28 mouse cellular contexts compared by ENCODE assay signal in genomic region chr3:142561666-142562065, GRCm38 (mm10). TPM values are rescaled to one million over a fixed set of nuclear protein-coding genes. Genes with fewer than 3 reads are reported as not detected.
DNase-seq lines count a peak whose midpoint lies in the region; ATAC-seq and TF ChIP-seq lines count a peak whose summit lies in the region.
"Had no signal": no experiment of that assay in that cellular context is flagged by ENCODE, and none has a peak within 500 bp of the region (broad histone marks: within the 10 kb centered on the region; RNA-seq: fewer than 3 reads in every experiment).

No protein-coding gene starts in this region.

- H3K27me3 ChIP-seq in heart, adult 2 months (ENCODE audit: control insufficient read depth, insufficient read depth, low read length): no peaks in the 10 kb centered on the region
- H3K27me3 ChIP-seq in CH12.LX (replicated peaks): no peaks in the 10 kb centered on the region
- H3K27me3 ChIP-seq in forebrain, embryonic 15.5 days: no peaks in the 10 kb centered on the region
- H3K27me3 ChIP-seq: heart, embryonic 13.5 days; hindbrain, embryonic 12.5 days; hindbrain, embryonic 15.5 days had no signal

- TF ChIP-seq POLR2A in heart, adult 2 months (IDR thresholded peaks at IDR 0.05; ENCODE audit: insufficient read depth, low read depth, low read length): no peak
- TF ChIP-seq POLR2A in CH12.LX (IDR thresholded peaks at IDR 0.05; ENCODE audit: low read depth, low read length): no peak; the same call in 1 of the 2 replicates

- H3K4me1 ChIP-seq in heart, adult 2 months (ENCODE audit: control insufficient read depth, insufficient read depth, low read length): peaks cover 3% of the 10 kb centered on the region
- peaks cover 12 to 35% of the 10 kb centered on the region in 2 experiments for H3K4me1 ChIP-seq in CH12.LX (ENCODE audit: control insufficient read depth in 1 of 2, insufficient read depth in 2 of 2)
- peaks cover 4% of the 10 kb centered on the region; the same call in 1 of the 2 replicates for H3K4me1 ChIP-seq in brown adipose tissue, adult 24 weeks (ENCODE audit: control insufficient read depth, insufficient read depth, insufficient read length, low read length)
- 0 out of 2 replicates have a peak, but pooled peaks cover 4% of the 10 kb centered on the region for H3K4me1 ChIP-seq in forebrain, embryonic 15.5 days
- H3K4me1 ChIP-seq: heart, embryonic 10.5 days; hindbrain, embryonic 15.5 days had no signal

- ATAC-seq in erythroblast, adult 5-6 weeks (replicated peaks; ENCODE audit: low FRiP score, poor library complexity, severe bottlenecking): no peak
- no peak for ATAC-seq in forebrain, embryonic 15.5 days (replicated peaks)
- ATAC-seq: forebrain, embryonic 14.5 days; intestine, embryonic 16.5 days had no signal

- DNase-seq in heart, adult 2 months: no peak
- no peak for DNase-seq in heart, postnatal 10 days
- peak; percentile 48 for DNase-seq in CH12.LX (ENCODE audit: extremely low read depth)
- no peak for DNase-seq in spleen, postnatal 4 days (ENCODE audit: low spot score in 2 of 2)
- DNase-seq: adrenal gland, adult 2 months; adrenal gland, postnatal 25 days; B cell, adult 2 months; cerebellum, adult 11-12 months; cerebellum, adult 8-10 months; cerebellum, postnatal 10 days; gastrocnemius, postnatal 14 days; heart, adult 18-20 months; kidney, adult 18-20 months had no signal

- intact Hi-C loops in heart, adult 2 months (cut with DNase I): loop anchor here (2.0 to 10.0 kb wide), 3 partner anchors 59 to 167 kb away; partner anchors contain the start of genes Gbp2 and Pdlim5
- intact Hi-C loops in heart, postnatal 10 days (cut with DNase I): loop anchor here (2.0 to 5.0 kb wide), 2 partner anchors 31 to 146 kb away; partner anchors contain the start of gene Gbp7

- no peaks in the 10 kb centered on the region for H3K9me3 ChIP-seq in CH12.LX (replicated peaks; ENCODE audit: low read length)
- H3K9me3 ChIP-seq in forebrain, embryonic 15.5 days: no peaks in the 10 kb centered on the region
- H3K9me3 ChIP-seq: heart, embryonic 10.5 days; heart, embryonic 13.5 days; hindbrain, embryonic 12.5 days; hindbrain, embryonic 15.5 days had no signal

- TF ChIP-seq RAD21 in CH12.LX (IDR thresholded peaks at IDR 0.05; ENCODE audit: low read depth, low read length): no peak; the same call in none of the 2 replicates

- H3K36me3 ChIP-seq in heart, adult 2 months (ENCODE audit: control insufficient read depth, insufficient read depth, low read length): peaks cover 9% of the 10 kb centered on the region
- peaks cover 23 to 40% of the 10 kb centered on the region in 2 experiments for H3K36me3 ChIP-seq in CH12.LX (replicated peaks in 1 of 2; ENCODE audit: control insufficient read depth in 1 of 2, insufficient read depth in 1 of 2, low read length in 1 of 2)
- H3K36me3 ChIP-seq in macrophage (ENCODE audit: inconsistent target): peaks cover 31% of the 10 kb centered on the region
- H3K36me3 ChIP-seq in forebrain, embryonic 15.5 days: no peaks in the 10 kb centered on the region
- H3K36me3 ChIP-seq: heart, embryonic 10.5 days; heart, embryonic 13.5 days; hindbrain, embryonic 12.5 days; hindbrain, embryonic 15.5 days had no signal

- H3K4me2 ChIP-seq in CH12.LX (ENCODE audit: insufficient read depth, low read depth, poor library complexity, severe bottlenecking): peak overlapping the region; percentile 97
- H3K4me2 ChIP-seq in forebrain, embryonic 15.5 days (replicated peaks): no peak overlapping the region
- H3K4me2 ChIP-seq: heart, embryonic 13.5 days; hindbrain, embryonic 12.5 days; hindbrain, embryonic 15.5 days had no signal

- no peak for TF ChIP-seq EP300 in heart, adult 2 months (IDR thresholded peaks at IDR 0.05; ENCODE audit: insufficient read depth, low read depth, low read length)
- no peak for TF ChIP-seq EP300 in CH12.LX (IDR thresholded peaks at IDR 0.05; ENCODE audit: low read length)

- in situ Hi-C loops in CH12.LX (cut with MboI; ENCODE audit: low pct_ligation_motif_present, low pct_unique_long_range_greater_than_20kb, low sequenced_read_pairs): loop anchor here (5.0 to 10.0 kb wide), 2 partner anchors 69 to 143 kb away; partner anchors contain the start of genes Gbp5 and Kyat3

- no peak overlapping the region for H3K27ac ChIP-seq in heart, adult 2 months
- H3K27ac ChIP-seq in CH12.LX (ENCODE audit: insufficient read depth, low read depth) (no peak overlapping the region), macrophage (no peak overlapping the region)
- H3K27ac ChIP-seq in brown adipose tissue, adult 24 weeks (replicated peaks; ENCODE audit: low read depth, low read length): no peak overlapping the region
- H3K27ac ChIP-seq in forebrain, embryonic 15.5 days (replicated peaks): no peak overlapping the region
- H3K27ac ChIP-seq: heart, embryonic 10.5 days; heart, embryonic 13.5 days; hindbrain, embryonic 12.5 days; hindbrain, embryonic 15.5 days had no signal

- H3K9ac ChIP-seq in heart, adult 2 months (ENCODE audit: low read depth, low read length): peak overlapping the region; percentile 13; the same call in 1 of the 2 replicates
- peak overlapping the region; percentile 78 for H3K9ac ChIP-seq in CH12.LX (ENCODE audit: insufficient read depth, low read depth)
- no peak overlapping the region for H3K9ac ChIP-seq in forebrain, embryonic 15.5 days (replicated peaks)
- H3K9ac ChIP-seq: heart, embryonic 13.5 days; hindbrain, embryonic 12.5 days; hindbrain, embryonic 15.5 days had no signal

- dilution Hi-C loops in CH12.LX (cut with MboI; ENCODE audit: extremely low pct_ligation_motif_present, extremely low pct_unique_long_range_greater_than_20kb, low sequenced_read_pairs): no loop called here

- 70% methylated on average over 7 of the region's 7 CpGs for WGBS in heart, adult 2 months
- WGBS in macrophage (ENCODE audit: missing documents): 36% methylated on average over 7 of the region's 7 CpGs
- WGBS in forebrain, embryonic 15.5 days: 90% methylated on average over 7 of the region's 7 CpGs

- no peak overlapping the region for H3K4me3 ChIP-seq in heart, adult 2 months
- H3K4me3 ChIP-seq in CH12.LX (replicated peaks in 1 of 3; ENCODE audit: low read depth in 2 of 3, low read length in 2 of 3, poor library complexity in 1 of 3) (peak overlapping the region; percentile 55 to 69 (median 64)), macrophage (ENCODE audit: inconsistent target) (0 out of 2 replicates have a peak overlapping the region, but pooled peaks have one; percentile 36)
- H3K4me3 ChIP-seq in brown adipose tissue, adult 24 weeks (ENCODE audit: insufficient read depth, low read depth, low read length): peak overlapping the region; percentile 64
- no peak overlapping the region for H3K4me3 ChIP-seq in forebrain, embryonic 15.5 days
- H3K4me3 ChIP-seq: heart, embryonic 10.5 days; heart, embryonic 13.5 days; hindbrain, embryonic 12.5 days; hindbrain, embryonic 15.5 days had no signal

- TF ChIP-seq CTCF in heart, adult 2 months (IDR thresholded peaks at IDR 0.05): no peak
- TF ChIP-seq CTCF in CH12.LX (conservative IDR thresholded peaks at IDR 0.05 in 1 of 2, IDR thresholded peaks at IDR 0.05 in 1 of 2; ENCODE audit: low read depth in 2 of 2, low read length in 2 of 2): 0 out of 4 replicates have a peak, but pooled peaks of 1 of the 2 experiments have one; percentile 7

- no peaks in the 10 kb centered on the region for H3K79me2 ChIP-seq in heart, adult 2 months (replicated peaks; ENCODE audit: control insufficient read depth, insufficient read depth, low read length)
- H3K79me2 ChIP-seq in CH12.LX (replicated peaks; ENCODE audit: control insufficient read depth, extremely low read depth, insufficient read depth, poor library complexity, severe bottlenecking) (peaks cover 18% of the 10 kb centered on the region), macrophage (ENCODE audit: inconsistent target) (peaks cover 12% of the 10 kb centered on the region; the same call in 1 of the 2 replicates)

RNA-seq across cellular contexts. Expression of gene Gbp3, which starts 1.8 kb away (rescaled TPM):
- 10 to 100 TPM; 10.4 to 13.7 TPM for total RNA-seq in heart, adult 2 months (2021)
- 12.3 and 18.6 TPM in 2 replicates for polyA plus RNA-seq in heart, adult 2 months (2012; rRNA removed)
- 10 to 100 TPM in 1 of 2 experiments, 1 to 10 TPM in 1; 9.2 to 12.2 TPM for total RNA-seq in heart, postnatal 10 days (2021)
- total RNA-seq in CH12.LX (2012; rRNA removed) (80.8 and 91.4 TPM in 2 replicates), CH12.LX (2014; rRNA removed) (89.0 and 99.1 TPM in 2 replicates)
- polyA plus RNA-seq in CH12.LX (2012; ENCODE audit: insufficient read length, low read depth) (90.6 and 111 TPM in 2 replicates), macrophage (2018) (11.0 to 108 TPM (median 33.4 TPM) in 3 replicates)
- 9.6 and 19.2 TPM in 2 replicates for polyA plus RNA-seq in brown adipose tissue, adult 24 weeks (2012; ENCODE audit: insufficient read depth, insufficient read length, missing spikeins)
- total RNA-seq in macrophage (2018; cell fraction: chromatin; rRNA removed): 100 to 1,000 TPM in 18 of 26 experiments, 10 to 100 TPM in 8; 23.0 to 493 (median 145) TPM
- 100 to 1,000 TPM in 14 of 26 experiments, 10 to 100 TPM in 12; 28.6 to 372 (median 208) TPM for total RNA-seq in macrophage (2018; cell fraction: cytosol; rRNA removed)
- 100 to 1,000 TPM in 21 of 26 experiments, 10 to 100 TPM in 5; 10.5 to 533 (median 219) TPM for total RNA-seq in macrophage (2018; cell fraction: nucleus; rRNA removed)
- 0.42 and 6.0 TPM in 2 replicates for total RNA-seq in erythroblast, adult 5-6 weeks (2015; ENCODE audit: low replicate concordance)
- total RNA-seq in erythroblast, adult 5-6 weeks (2017; ENCODE audit: low replicate concordance): 2.2 and 10.2 TPM in 2 replicates
- 0.82 and 0.93 TPM in 2 replicates for polyA plus RNA-seq in forebrain, embryonic 15.5 days (2015; fragmentation: Nextera tagmentation; extraction: Ambion mirVana)

RNA-seq across cellular contexts. Expression of gene Gbp7, which starts 31.5 kb away (rescaled TPM):
- 10 to 100 TPM in 1 of 2 experiments, 1 to 10 TPM in 1; 8.3 to 13.9 TPM for total RNA-seq in heart, adult 2 months (2021)
- polyA plus RNA-seq in heart, adult 2 months (2012; rRNA removed): 2.8 and 4.5 TPM in 2 replicates
- total RNA-seq in heart, postnatal 10 days (2021): 10 to 100 TPM in 1 of 2 experiments, 1 to 10 TPM in 1; 7.1 to 10.5 TPM
- total RNA-seq in CH12.LX (2012; rRNA removed) (5.7 and 8.1 TPM in 2 replicates), CH12.LX (2014; rRNA removed) (2.7 and 2.8 TPM in 2 replicates)
- polyA plus RNA-seq in CH12.LX (2012; ENCODE audit: insufficient read length, low read depth) (2.5 and 2.7 TPM in 2 replicates), macrophage (2018) (9.7 to 74.3 TPM (median 22.4 TPM) in 3 replicates)
- 6.1 and 8.6 TPM in 2 replicates for polyA plus RNA-seq in brown adipose tissue, adult 24 weeks (2012; ENCODE audit: insufficient read depth, insufficient read length, missing spikeins)
- 100 to 1,000 TPM in 18 of 26 experiments, 10 to 100 TPM in 8; 34.0 to 441 (median 151) TPM for total RNA-seq in macrophage (2018; cell fraction: chromatin; rRNA removed)
- 100 to 1,000 TPM in 14 of 26 experiments, 10 to 100 TPM in 12; 30.0 to 199 (median 116) TPM for total RNA-seq in macrophage (2018; cell fraction: cytosol; rRNA removed)
- total RNA-seq in macrophage (2018; cell fraction: nucleus; rRNA removed): 100 to 1,000 TPM in 20 of 26 experiments, 10 to 100 TPM in 6; 16.6 to 296 (median 159) TPM
- 12.1 and 18.2 TPM in 2 replicates for total RNA-seq in erythroblast, adult 5-6 weeks (2015; ENCODE audit: low replicate concordance)
- 10.6 and 13.0 TPM in 2 replicates for total RNA-seq in erythroblast, adult 5-6 weeks (2017; ENCODE audit: low replicate concordance)
- polyA plus RNA-seq in forebrain, embryonic 15.5 days (2015; fragmentation: Nextera tagmentation; extraction: Ambion mirVana): 1.8 and 1.9 TPM in 2 replicates

RNA-seq across cellular contexts. Expression of gene Gbp2b, which starts 33.0 kb away (rescaled TPM):
- under 1 TPM; 0.16 to 0.18 TPM for total RNA-seq in heart, adult 2 months (2021)
- polyA plus RNA-seq in heart, adult 2 months (2012; rRNA removed): 0.04 TPM in 1 of 2 replicates, not detected in the other
- under 1 TPM; 0.12 TPM for total RNA-seq in heart, postnatal 10 days (2021)
- total RNA-seq in CH12.LX (2012; rRNA removed) (0.04 and 0.08 TPM in 2 replicates), CH12.LX (2014; rRNA removed) (0.55 and 0.74 TPM in 2 replicates)
- polyA plus RNA-seq in CH12.LX (2012; ENCODE audit: insufficient read length, low read depth) (0.41 and 0.55 TPM in 2 replicates), macrophage (2018) (0.32 to 0.66 TPM in 2 of 3 replicates, not detected in the other)
- not detected in 2 replicates for polyA plus RNA-seq in brown adipose tissue, adult 24 weeks (2012; ENCODE audit: insufficient read depth, insufficient read length, missing spikeins)
- total RNA-seq in macrophage (2018; cell fraction: chromatin; rRNA removed): 1 to 10 TPM in 6 of 26 experiments, under 1 TPM in 8, not detected in 12; 0.38 to 2.9 (median 0.94) TPM
- 1 to 10 TPM in 13 of 26 experiments, under 1 TPM in 12, not detected in 1; 0.04 to 5.6 (median 1.4) TPM for total RNA-seq in macrophage (2018; cell fraction: cytosol; rRNA removed)
- 1 to 10 TPM in 13 of 26 experiments, under 1 TPM in 6, not detected in 7; 0.28 to 6.8 (median 2.6) TPM for total RNA-seq in macrophage (2018; cell fraction: nucleus; rRNA removed)
- total RNA-seq in erythroblast, adult 5-6 weeks (2015; ENCODE audit: low replicate concordance): not detected in 2 replicates
- total RNA-seq in erythroblast, adult 5-6 weeks (2017; ENCODE audit: low replicate concordance): 0.60 TPM in 1 of 2 replicates, not detected in the other
- not detected in 2 replicates for polyA plus RNA-seq in forebrain, embryonic 15.5 days (2015; fragmentation: Nextera tagmentation; extraction: Ambion mirVana)
- total RNA-seq: hematopoietic stem cell, adult 5-6 weeks; MEL had no signal
- polyA plus RNA-seq: embryonic facial prominence, embryonic 11.5 days; forebrain, embryonic 11.5 days; forebrain, embryonic 14.5 days; heart, embryonic 10.5 days; heart, embryonic 13.5 days; heart, embryonic 16.5 days; hindbrain, embryonic 12.5 days; hindbrain, embryonic 15.5 days had no signal

RNA-seq across cellular contexts. Expression of gene Gbp2, which starts 58.7 kb away (rescaled TPM):
- 10 to 100 TPM; 10.7 to 16.0 TPM for total RNA-seq in heart, adult 2 months (2021)
- 9.5 and 16.8 TPM in 2 replicates for polyA plus RNA-seq in heart, adult 2 months (2012; rRNA removed)
- total RNA-seq in heart, postnatal 10 days (2021): 1 to 10 TPM; 7.3 to 9.5 TPM
- total RNA-seq in CH12.LX (2012; rRNA removed): 13.3 and 22.5 TPM in 2 replicates
- total RNA-seq in CH12.LX (2014; rRNA removed): 48.4 and 51.1 TPM in 2 replicates
- 36.5 and 42.6 TPM in 2 replicates for polyA plus RNA-seq in CH12.LX (2012; ENCODE audit: insufficient read length, low read depth)
- polyA plus RNA-seq in brown adipose tissue, adult 24 weeks (2012; ENCODE audit: insufficient read depth, insufficient read length, missing spikeins): 22.4 and 31.8 TPM in 2 replicates
- total RNA-seq in macrophage (2018; cell fraction: chromatin; rRNA removed): 100 to 1,000 TPM in 18 of 26 experiments, 10 to 100 TPM in 8; 11.6 to 550 (median 138) TPM
- total RNA-seq in macrophage (2018; cell fraction: cytosol; rRNA removed): 1,000 to 10,000 TPM in 5 of 26 experiments, 100 to 1,000 TPM in 14, 10 to 100 TPM in 7; 53.0 to 1,080 (median 491) TPM
- 100 to 1,000 TPM in 22 of 26 experiments, 10 to 100 TPM in 4; 13.5 to 842 (median 412) TPM for total RNA-seq in macrophage (2018; cell fraction: nucleus; rRNA removed)
- polyA plus RNA-seq in macrophage (2018): 22.4 to 246 TPM (median 54.9 TPM) in 3 replicates
- total RNA-seq in erythroblast, adult 5-6 weeks (2015; ENCODE audit: low replicate concordance): 2.7 and 3.1 TPM in 2 replicates
- 2.2 and 4.3 TPM in 2 replicates for total RNA-seq in erythroblast, adult 5-6 weeks (2017; ENCODE audit: low replicate concordance)
- polyA plus RNA-seq in forebrain, embryonic 15.5 days (2015; fragmentation: Nextera tagmentation; extraction: Ambion mirVana): 0.28 and 0.40 TPM in 2 replicates

Comparison
In these comparisons a context has a peak if more than half of its experiments do, and no peak if none do; other contexts are left out.
1. H3K4me3 ChIP-seq: peak in CH12.LX (3 of 3), brown adipose tissue, adult 24 weeks (single experiment) and macrophage (single experiment); none in heart, adult 2 months (single experiment) and forebrain, embryonic 15.5 days (single experiment).